Mouse (Mus musculus) right cerebral cortex, postnatal 14 days (tissue): ENCODE results near the gene Sox1.

Source experiments
- DNase-seq: peaks from one replicate; pipeline ENCODE4 v3.0.0; 2022

Gene Sox1

DNA sequence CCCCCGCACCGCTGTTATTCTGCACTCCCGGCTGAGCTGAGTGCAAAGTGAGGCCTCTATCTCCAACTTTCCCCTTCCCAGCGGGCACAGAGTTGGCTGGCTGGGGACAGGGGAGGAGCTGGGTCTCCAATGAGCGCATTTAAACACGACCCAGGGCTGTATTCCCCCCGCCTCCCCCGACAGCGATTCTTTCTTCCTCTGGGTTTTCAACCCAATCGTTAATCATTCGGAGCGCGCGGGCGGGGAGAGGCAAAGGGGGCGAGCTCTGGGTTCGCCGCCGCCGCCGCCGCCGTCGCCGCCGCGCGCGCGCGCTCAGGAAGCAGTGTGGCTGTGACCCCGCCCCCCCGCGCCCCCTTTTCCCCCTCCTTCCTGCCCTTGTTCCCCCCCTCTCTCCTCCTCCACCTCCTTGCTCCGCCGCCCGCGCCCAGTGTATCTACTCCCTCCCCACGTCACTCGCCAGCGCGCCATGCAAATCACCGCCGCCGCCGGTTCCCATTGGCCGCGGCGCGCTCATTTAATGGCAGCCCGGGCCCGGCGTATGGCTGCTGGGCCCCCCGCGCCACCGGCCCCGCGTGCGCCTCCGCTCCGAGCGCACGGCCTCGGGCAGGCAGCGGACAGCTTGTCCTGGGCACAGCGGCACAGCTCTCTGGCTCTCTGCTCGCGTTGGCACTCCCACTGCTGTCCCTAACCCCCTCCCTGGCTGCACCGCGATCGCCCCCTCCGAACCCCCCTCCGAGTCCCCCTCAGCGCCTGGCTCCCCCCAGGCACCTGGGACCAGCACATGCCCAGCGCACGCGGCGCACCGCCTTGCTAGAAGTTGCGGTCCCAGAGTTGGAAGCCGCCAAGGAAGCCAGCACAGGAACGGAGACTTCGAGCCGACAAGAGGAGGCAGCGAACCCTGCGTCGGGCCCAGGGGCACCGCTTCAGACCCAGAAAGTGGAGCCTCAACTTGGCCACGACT is at the start of gene Sox1:
Sox1 (plus strand) TSS at position 225 of the 961 bp plus-strand sequence.
- DNase-seq = peak; percentile 77

DNA sequence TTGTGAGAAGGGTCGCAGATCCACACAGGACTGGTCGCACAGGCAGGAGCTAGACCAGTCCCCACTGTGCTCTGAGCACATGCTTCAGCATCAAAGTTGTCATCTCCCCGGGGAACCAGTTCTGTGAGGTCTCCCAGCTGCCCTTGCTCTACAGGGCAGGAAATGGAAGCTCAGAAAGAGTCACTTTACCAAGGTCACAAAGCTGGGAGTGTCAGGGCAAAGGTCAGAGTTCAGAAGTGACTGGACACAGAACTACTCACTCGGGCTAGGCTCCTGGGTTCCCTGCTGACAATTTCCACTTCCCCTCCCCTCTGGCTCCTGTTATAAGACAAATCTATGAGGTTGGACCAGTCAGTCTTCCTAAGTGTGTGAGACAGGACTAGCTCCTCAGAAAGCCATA is 49.2 kb upstream of the Sox1 start:
- DNase-seq = no peak

DNA sequence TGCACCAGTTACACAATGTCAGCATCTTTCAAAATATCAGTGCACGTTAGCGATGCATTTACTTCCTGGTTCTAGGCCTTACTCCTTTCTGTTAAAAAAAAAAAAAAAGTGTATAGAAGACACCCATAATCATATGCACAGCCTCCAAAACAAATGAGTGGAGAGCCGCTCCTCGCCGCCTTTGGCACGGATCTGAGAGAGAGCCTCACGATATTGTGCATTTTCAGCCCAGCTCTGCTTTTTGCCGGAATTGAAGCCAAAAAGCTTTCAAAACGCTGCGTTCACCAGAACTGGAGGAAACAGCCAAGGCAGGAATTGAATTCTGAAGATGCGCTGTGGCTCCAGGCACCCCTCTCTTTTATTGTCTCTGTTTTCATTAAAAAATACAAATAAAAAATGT is 48.2 kb upstream of the Sox1 start:
- DNase-seq = no peak

DNA sequence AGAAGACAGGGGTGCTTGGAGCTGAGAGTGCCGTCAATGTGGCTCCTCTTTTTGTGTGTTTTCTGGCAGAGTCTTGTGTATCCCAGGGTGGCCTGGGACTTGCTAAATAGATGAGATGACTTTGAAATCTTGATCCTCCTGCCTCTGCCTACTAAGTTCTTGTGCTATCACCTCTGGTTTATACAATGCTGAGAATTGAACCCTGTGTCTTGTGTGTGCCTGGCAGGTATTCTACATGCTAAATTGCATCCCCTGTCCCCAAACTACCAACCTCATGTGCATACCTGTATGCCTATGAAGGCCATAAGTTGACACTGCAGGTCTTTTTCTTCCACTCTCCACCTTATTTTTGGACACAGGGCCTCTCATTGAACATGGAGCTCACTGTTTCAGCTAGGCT is 46.8 kb upstream of the Sox1 start:
- no peak for DNase-seq

DNA sequence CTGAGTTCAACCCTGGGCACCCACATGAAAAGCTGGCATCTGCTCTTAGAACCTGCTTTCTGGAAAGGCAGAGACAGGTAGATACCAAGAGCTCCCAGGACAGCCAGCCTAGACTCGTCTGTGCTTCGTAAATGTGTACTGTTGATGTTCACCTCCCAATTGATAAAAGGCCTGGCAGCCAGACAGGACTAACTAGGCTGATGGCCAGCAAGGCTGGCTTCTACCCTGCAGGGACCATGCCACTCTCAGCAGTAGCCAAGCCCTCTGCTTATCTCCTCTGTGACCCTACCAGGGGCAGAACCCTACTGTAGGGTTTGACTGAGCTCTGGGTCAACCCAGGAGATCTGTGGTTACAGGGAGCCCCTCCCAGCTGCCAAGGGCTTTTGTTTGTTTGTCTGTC is 45.5 kb upstream of the Sox1 start:
- no peak for DNase-seq

DNA sequence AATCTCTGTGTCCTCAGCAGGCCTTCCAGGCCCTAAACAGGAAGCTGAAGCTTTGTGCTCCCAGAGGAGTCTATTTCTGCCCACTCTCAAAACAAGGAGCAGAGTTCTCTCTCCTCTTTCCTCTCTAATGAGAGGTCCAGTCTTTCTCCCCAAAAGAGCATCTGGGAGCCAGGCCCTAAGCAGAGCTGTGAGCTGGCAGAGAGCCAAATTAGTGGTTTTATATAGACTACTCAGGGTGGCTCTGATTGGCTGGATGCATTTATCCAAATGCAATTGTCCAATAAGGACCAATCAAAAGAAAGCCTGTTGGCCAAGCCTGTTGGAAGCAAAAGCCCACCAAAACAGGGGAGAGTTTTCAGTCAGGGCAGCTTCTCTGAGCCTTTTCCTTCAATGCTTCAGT is 44.0 kb upstream of the Sox1 start:
- no peak for DNase-seq

DNA sequence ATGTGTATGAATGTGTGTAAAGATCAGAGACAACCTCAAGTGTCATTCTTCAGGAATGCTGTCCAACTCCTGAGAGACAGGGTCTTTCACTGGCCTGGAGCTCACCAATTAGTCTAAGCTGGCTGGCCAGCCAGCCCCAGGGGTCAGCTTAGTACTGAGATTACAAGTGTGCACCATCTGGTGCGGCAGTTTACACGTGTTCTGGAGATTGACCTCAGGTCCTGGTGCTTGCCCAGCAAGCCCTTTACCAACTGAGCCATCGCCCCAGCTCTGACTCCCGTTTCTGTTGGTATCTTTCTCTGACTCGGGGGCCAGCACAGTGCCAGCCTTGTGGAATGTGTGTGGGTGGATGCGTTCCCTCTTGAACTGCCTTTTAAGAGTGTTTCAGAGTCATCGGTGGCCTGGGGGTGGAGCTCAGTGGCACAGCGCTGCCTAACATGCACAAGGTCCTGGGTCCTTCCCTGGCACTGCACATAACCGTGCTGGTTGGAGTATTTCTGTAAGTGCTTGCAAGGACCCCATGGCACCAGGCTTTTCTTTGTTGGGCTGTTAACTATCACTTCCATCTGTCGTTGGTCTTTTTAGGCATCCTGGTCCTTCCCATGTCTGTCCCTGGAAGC is 40.6 kb upstream of the Sox1 start:
- no peak for DNase-seq

DNA sequence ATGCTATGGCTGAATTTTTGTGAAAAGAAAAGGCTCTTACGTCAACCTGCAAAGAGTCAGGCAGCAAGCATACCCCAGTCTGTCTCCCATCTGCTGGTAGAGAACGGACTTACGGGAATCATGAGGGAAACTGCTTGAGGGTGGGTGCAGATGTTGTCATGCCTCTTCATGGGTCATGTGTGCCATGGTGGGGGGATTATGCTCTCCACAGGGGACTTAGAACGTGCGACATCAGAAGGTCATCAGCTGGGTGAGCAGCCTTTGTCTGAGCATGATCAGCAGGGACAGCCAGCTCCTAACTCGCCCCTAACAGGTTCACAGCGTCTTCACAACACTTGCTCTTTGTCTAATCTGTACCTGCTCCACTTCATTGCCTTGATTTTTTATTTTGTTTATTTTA is 26.9 kb upstream of the Sox1 start:
- no peak for DNase-seq

DNA sequence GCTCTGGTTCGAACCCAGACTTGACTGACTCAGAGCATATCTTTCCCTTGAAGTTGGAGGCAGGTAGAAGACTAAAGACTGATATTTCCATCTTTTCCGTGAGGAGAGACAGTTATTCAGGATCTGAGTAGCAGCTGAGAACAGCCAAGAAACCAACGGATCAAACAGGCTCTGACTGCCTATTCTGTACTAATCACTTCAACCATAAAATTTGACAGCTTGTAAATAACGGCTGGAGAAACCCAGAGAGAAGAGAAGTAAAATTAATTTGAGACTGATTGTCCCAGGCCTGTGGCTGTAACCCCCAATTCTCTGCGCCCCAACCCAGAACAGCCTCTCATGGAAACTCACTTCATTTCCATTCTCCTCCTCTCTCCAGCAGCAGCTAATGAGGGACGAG is 26.2 kb upstream of the Sox1 start:
- DNase-seq = no peak

DNA sequence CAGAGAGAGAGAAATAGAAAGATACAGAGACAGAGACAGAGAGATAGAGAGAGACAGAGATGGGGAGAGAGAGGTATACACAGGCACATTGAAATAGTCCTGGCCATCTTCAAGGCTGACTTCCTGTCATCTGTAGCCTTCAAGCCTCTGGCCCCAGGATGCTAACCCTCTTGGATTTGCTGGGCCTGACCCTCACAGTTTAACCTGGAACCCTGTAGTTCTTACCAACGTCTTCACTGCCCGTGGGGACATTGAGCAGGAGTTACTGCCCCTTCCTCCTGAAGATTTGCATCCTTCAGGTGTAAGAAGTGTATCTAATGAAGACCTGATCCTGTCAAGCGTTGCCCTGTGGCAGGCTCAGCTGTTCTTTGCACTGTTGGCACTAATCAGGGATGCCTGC is 14.0 kb upstream of the Sox1 start:
- no peak for DNase-seq

DNA sequence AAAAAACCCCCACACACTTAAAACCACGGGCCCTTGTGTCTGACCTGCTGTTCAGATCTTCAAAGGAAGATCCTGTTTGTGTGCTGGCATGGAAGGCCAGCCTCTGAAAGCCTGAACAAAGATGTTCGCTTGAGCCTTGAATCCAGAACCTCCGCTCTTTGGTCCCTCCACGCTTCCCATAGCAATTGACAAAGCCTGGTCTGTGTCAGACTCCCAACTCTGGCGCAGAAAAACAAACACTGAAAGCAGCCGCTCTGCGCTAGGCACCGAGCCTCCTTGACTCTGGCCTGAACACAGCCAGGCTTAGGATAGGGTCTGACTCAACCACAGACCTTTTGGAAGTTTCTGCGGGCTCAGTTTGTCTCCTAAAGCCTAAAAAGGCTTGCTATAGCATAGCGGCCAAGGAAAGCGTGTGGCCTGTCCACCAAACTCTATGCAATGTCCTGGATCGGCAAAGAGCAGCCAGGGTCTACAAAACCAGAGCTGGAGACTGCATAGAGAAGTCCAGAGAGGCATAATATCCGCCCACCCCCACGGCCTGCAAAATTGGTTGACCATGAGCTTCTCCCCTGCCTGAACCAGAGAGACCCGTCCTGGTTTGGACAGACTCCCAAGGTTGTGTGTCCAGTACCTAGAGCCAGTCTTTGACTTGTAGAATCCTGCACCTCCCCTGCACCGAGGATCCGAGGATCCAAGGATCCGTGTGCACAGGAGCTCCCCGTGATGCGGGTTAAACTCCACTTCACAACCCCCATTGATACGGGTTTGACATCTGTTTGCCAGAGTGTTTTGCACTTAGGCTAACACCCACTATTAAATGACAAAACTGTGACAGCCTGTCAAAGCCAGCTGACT is 12.2 kb upstream of the Sox1 start:
- DNase-seq = no peak

DNA sequence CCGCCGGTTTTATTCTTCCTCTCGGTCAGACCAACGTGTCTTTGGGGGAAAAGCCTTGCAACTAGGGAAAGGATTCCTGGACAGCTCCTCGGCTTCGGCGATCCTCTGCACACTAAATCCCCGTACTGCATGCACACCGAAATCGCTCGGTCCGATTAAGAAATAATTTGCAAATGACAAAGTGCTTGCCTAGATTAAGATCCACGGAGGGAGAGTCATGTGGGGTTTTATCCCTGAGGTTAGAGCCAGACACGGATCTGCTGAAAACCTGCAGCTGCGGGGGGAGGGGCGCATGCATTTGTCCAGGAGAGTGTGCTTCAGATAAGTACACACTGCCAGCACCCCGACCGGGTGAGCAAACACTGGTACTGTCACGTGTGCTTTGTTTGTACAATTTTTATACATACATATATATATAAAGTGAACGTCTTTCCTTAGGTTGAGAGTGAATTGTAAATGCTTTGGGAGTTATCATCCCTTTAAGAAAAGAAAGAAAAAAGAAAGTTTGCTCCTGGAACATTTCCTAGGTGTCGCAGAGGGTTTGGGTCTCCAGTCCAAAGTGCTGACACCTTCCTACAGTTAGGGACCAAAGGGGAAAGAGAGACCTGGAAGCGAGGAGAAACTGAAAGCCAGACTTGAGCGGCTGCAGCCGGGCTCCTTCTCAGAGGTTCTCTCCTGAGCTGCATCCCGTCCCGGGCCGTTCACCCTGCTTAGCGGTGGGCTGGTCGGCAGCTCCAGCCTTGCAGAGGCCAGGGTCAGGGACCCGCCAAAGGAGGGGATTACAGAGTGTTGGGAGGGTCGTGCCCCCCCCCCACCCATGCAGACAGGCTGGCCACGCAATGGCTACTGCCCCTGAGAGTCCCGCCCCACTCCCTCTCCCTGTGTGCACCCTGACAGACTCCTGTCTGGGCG is 10.9 kb upstream of the Sox1 start:
- no peak for DNase-seq

DNA sequence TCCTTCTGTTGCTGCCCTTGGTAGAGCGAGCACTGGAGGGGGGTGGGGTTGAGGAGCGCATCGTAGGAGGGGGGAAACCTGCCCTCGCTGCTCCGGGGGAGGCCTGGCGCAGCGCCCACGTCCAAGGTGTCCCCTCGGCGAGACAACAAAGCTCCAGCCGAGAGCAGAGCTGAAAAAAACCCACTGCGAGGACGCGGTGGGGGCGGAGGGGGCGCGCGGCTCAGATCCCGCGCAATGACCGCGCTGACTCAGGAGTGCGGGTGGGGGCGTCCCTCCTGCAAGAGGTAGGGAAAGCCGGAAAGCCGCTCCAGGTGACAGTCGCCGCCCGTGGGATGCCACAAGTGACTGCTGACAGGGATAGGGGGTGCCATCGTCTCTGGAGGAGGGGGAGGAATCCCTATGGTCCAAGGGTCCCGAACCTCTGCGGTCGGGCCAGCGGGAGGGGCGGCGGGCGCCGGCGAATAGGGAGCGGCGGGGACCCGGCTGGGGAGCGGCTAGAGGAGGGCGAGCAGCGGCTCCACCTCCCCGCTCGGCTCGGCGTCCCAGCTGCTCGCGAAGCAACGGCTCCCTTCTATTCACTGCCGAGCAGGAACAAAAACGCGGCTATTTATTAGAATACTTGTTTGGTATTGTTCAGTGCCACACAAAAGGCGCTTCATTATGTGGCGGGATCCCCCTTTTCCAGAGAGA is 10.0 kb upstream of the Sox1 start:
- peak; percentile 33 for DNase-seq

DNA sequence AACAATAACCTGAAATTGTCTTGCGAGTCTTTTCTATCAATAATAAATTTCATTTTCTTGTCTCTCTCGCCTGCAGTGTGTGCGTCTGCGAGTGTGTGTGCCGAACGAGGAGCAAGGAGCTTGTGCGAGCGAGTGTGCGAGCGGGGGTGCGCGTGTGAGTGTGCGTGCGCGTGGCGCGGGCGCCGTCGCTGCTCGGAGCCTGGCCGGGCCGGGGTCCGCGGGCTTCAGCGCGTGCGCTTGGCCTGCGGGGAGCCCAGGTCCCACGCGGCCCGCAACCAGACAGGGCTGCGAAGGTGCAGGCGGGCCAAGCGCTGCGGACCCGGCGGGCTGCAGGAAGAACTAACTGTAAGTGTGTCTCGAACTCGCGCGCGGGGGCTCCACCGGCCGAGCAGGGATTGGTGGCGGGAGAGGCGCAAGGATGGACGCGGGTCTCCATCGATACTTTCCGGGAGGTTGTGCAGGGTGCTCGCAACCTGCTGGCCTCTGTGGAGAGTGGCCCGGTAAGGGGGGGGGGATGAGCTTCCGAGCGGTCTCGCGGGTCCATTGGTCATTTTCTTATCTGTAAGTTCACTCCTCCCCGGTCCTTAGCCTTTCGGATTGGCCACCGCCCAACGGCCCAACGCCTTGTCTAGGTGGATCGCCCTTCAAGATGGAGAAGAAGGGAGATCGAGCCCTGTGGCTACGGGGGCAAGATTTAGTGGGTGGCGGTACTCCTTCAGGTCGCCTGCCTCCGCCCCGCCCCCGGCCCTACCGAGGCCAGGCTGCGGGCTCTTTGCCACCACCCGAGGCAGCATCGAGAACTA is 9.2 kb upstream of the Sox1 start:
- no peak for DNase-seq

DNA sequence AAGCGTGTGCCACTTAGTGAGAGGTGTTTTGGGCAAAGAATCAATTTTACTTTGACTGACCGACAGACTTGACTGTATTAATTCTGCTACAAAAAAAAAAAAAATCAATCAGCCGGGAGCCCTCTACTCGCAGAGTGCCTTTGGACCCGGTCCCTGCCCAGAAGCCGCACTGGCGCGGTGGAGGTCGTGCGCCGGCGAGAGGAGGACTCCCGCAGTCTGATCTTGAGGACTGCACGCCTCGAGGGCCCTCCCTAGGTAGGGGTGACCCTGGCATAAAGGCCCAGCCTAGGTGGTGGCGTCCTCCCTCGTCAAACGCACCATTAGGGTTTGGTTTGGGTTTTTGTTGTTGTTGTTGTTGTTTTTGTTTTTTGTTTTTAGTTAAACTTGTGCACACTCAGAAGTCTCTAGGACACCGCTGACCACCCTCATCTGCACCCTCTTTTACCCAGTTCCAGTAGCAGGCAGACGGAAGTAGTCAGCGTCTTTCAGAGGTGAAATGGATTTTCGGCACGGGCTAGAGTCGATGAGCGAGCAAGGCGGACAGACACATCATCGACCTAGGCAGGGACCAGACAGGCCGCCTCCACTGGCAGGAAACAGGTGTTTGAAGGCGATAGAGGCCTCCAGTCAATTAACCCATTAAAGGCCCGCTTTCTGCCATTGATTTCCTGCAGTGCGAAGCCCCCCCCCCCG is 8.4 kb upstream of the Sox1 start:
- DNase-seq = no peak

DNA sequence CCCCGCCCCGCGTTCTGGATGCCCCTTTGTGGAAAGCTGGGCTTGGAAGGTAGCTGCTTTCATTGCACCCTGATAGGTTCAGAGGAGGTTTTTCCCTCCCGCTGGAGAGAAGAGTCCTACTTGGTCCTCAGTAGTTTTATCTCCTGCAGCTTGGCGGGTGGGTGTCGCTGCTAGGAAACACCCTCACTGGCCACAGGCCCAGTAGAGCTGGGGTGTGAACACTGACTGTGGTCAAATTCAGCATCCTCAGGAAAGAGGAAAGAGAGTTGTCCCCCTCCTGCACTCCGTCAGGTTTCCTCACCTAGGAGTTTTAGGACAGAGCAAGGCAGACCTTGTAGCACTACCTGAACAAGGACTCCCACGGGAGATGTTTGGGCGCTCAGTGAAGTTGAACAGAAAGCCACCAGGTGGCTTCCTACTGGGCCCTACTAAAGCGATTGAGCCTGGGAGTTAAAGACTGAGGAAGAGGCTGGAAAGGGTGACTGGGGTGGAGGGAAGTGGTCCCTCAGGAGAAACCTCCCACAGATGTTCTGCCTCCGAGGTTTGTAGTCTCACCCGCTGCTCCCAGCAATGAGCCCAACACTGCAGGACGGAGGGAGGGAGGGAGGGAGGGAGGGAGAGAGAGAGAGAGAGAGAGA is 7.8 kb upstream of the Sox1 start:
- no peak for DNase-seq

DNA sequence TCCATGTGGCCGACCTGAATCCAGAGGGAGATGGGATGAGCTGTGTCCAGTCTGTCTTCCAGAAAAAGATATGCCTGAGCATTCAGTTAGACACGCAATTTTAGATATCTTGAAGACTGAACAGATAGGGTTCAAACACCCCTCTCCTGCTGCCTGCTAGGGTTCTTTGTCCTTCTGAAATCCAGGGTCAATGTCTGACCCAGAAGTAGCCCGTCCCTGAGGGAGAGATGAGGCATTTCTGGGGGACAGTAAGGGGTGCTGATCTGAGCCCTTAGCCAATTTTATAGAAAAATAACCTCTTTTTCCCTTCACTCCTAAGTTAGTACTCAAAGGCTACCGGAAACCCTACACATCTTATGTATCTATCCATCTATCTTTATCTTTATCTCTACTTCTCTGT is 7.2 kb upstream of the Sox1 start:
- no peak for DNase-seq

DNA sequence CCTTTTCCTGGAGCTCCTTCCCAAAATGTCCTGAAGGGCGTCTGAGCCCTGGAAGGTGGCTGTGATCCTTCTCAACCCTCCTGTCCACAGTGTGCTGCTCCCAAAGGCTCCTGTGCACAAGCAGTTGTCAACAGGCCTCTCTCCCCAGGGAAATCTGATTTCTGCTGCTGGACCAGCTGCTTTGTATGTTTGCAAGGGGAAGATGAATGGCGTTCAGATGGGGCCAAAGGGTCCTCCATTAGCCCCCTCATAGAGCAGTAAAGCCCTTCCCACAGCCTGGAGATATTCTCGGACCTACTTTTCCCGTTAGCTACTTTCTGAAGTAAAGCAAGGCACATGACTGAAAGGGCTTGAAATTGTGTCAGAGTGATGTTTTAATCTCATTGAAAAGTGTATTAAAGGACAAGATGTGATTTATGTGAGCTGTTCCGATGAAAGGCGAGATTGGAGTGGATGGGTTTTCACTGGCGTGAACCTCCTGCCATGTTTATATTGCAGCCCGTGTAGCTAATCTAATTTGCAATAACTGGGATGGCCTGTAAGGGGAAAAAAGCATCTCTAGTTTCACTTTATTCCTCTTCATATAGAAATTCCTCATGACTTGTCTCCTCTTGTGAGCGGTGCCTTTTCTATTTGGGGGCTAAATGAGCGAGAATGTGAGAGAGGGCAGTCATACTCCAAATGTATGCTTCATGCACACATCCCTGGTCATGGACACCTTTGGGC is 6.5 kb upstream of the Sox1 start:
- no peak for DNase-seq

DNA sequence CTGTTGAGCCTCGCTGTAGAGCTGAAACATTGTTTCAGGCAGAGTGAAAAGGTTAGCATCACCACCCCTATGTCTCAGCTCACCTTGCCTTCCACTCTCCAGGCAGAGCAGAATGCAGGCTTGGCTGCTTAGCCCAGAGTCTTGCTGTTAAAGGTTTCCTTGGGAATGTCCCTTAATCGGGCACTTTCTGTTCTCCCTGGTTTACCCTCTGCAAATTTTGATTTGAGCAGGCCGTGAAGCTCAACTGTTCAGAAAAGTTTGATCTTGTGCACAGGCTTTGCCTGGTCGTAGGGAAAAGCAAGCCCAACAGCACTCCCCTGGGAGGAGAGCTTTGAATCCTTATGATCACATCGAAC is 6.0 kb upstream of the Sox1 start:
- DNase-seq = no peak
